8 mouse cellular contexts compared by ENCODE assay signal in genomic region chr14:20914415-20914814, GRCm38 (mm10). TPM values are rescaled to one million over a fixed set of nuclear protein-coding genes. Genes with fewer than 3 reads are reported as not detected.
DNase-seq lines count a peak whose midpoint lies in the region; ATAC-seq and TF ChIP-seq lines count a peak whose summit lies in the region.
"Had no signal": no experiment of that assay in that cellular context is flagged by ENCODE, and none has a peak within 500 bp of the region (broad histone marks: within the 10 kb centered on the region; RNA-seq: fewer than 3 reads in every experiment).

No protein-coding gene starts in this region.

- 57% methylated on average over 2 of the region's 2 CpGs for WGBS in midbrain, postnatal 0 days
- 77% methylated on average over 2 of the region's 2 CpGs for WGBS in midbrain, embryonic 10.5 days
- 50% methylated on average over 2 of the region's 2 CpGs for WGBS in midbrain, embryonic 15.5 days

- no peak overlapping the region for H3K4me3 ChIP-seq in midbrain, postnatal 0 days (ENCODE audit: low read depth, low read length)
- H3K4me3 ChIP-seq in midbrain, embryonic 10.5 days = no peak overlapping the region
- H3K4me3 ChIP-seq in layer of hippocampus, adult 2 months = no peak overlapping the region
- H3K4me3 ChIP-seq in midbrain, embryonic 15.5 days = no peak overlapping the region
- H3K4me3 ChIP-seq: embryonic facial prominence, embryonic 15.5 days had no signal

- H3K4me1 ChIP-seq in midbrain, postnatal 0 days (ENCODE audit: insufficient read depth, low read length) = no peaks in the 10 kb centered on the region
- H3K4me1 ChIP-seq in midbrain, embryonic 10.5 days = no peaks in the 10 kb centered on the region
- H3K4me1 ChIP-seq in midbrain, embryonic 15.5 days = no peaks in the 10 kb centered on the region
- H3K4me1 ChIP-seq: embryonic facial prominence, embryonic 15.5 days had no signal

- no peak for TF ChIP-seq CTCF in midbrain, postnatal 0 days (IDR thresholded peaks at IDR 0.05)
- TF ChIP-seq CTCF in layer of hippocampus, adult 2 months (conservative IDR thresholded peaks at IDR 0.05) = no peak

- H3K36me3 ChIP-seq in midbrain, postnatal 0 days (ENCODE audit: insufficient read depth, low read length) = no peaks in the 10 kb centered on the region
- no peaks in the 10 kb centered on the region for H3K36me3 ChIP-seq in midbrain, embryonic 10.5 days
- no peaks in the 10 kb centered on the region for H3K36me3 ChIP-seq in midbrain, embryonic 15.5 days (replicated peaks)
- H3K36me3 ChIP-seq: embryonic facial prominence, embryonic 15.5 days had no signal

- H3K9ac ChIP-seq in midbrain, postnatal 0 days (replicated peaks; ENCODE audit: low read length, poor library complexity, severe bottlenecking) = no peak overlapping the region
- no peak overlapping the region for H3K9ac ChIP-seq in midbrain, embryonic 15.5 days
- H3K9ac ChIP-seq: embryonic facial prominence, embryonic 15.5 days had no signal

- no peaks in the 10 kb centered on the region for H3K27me3 ChIP-seq in midbrain, postnatal 0 days (ENCODE audit: insufficient read depth, low read length)
- no peaks in the 10 kb centered on the region for H3K27me3 ChIP-seq in midbrain, embryonic 10.5 days (ENCODE audit: low read depth, poor library complexity, severe bottlenecking)
- H3K27me3 ChIP-seq in midbrain, embryonic 15.5 days (replicated peaks) = no peaks in the 10 kb centered on the region
- H3K27me3 ChIP-seq: embryonic facial prominence, embryonic 15.5 days had no signal

- no peak overlapping the region for H3K27ac ChIP-seq in midbrain, postnatal 0 days (ENCODE audit: low read depth, low read length)
- H3K27ac ChIP-seq in midbrain, embryonic 10.5 days (replicated peaks) = no peak overlapping the region
- no peak overlapping the region for H3K27ac ChIP-seq in layer of hippocampus, adult 2 months
- H3K27ac ChIP-seq in midbrain, embryonic 15.5 days = no peak overlapping the region
- H3K27ac ChIP-seq: embryonic facial prominence, embryonic 15.5 days had no signal

- intact Hi-C loops in heart, postnatal 25 days (cut with DNase I) = no loop called here

- no peak overlapping the region for H3K4me2 ChIP-seq in midbrain, postnatal 0 days (ENCODE audit: low read depth, low read length, poor library complexity, severe bottlenecking)
- no peak overlapping the region for H3K4me2 ChIP-seq in midbrain, embryonic 15.5 days
- H3K4me2 ChIP-seq: embryonic facial prominence, embryonic 15.5 days had no signal

- peak; percentile 42 for DNase-seq in midbrain, postnatal 0 days (ENCODE audit: low spot score)
- no peak for DNase-seq in midbrain, embryonic 10.5 days (ENCODE audit: low spot score)
- peak; percentile 25 for DNase-seq in cerebellum, adult 11-12 months
- DNase-seq in layer of hippocampus, adult 2 months (ENCODE audit: low spot score in 2 of 2) = peak; percentile 62 to 72
- DNase-seq in right cerebral cortex, postnatal 4 days = peak; percentile 24
- DNase-seq in heart, postnatal 25 days (ENCODE audit: low spot score) = no peak

- ATAC-seq in midbrain, postnatal 0 days (ENCODE audit: low FRiP score) = no peak
- no peak for ATAC-seq in midbrain, embryonic 15.5 days (replicated peaks)

- no peaks in the 10 kb centered on the region for H3K9me3 ChIP-seq in midbrain, postnatal 0 days (ENCODE audit: low read length)
- no peaks in the 10 kb centered on the region for H3K9me3 ChIP-seq in midbrain, embryonic 10.5 days (replicated peaks)
- H3K9me3 ChIP-seq in midbrain, embryonic 15.5 days = no peaks in the 10 kb centered on the region
- H3K9me3 ChIP-seq: embryonic facial prominence, embryonic 15.5 days had no signal

RNA-seq across cellular contexts. Expression of gene Vcl, which starts 14.8 kb away (rescaled TPM):
- total RNA-seq in midbrain, postnatal 0 days (2014; rRNA removed) = 21.6 and 25.7 TPM in 2 replicates
- polyA plus RNA-seq in midbrain, postnatal 0 days (2015; fragmentation: Nextera tagmentation; extraction: Ambion mirVana) = 8.1 and 8.6 TPM in 2 replicates
- 29.6 and 30.1 TPM in 2 replicates for polyA plus RNA-seq in midbrain, embryonic 10.5 days (2016; fragmentation: Nextera tagmentation; extraction: Ambion mirVana)
- total RNA-seq in layer of hippocampus, adult 2 months (2021) = 10 to 100 TPM; 30.9 to 38.9 TPM
- 100 to 1,000 TPM; 126 to 132 TPM for total RNA-seq in heart, postnatal 25 days (2021)
- 12.2 and 12.8 TPM in 2 replicates for polyA plus RNA-seq in midbrain, embryonic 15.5 days (2015; fragmentation: Nextera tagmentation; extraction: Ambion mirVana)

Comparison
In these comparisons a context has a peak if more than half of its experiments do, and no peak if none do; other contexts are left out.
1. DNase-seq: peak in midbrain, postnatal 0 days (single experiment), cerebellum, adult 11-12 months (single experiment), layer of hippocampus, adult 2 months (2 of 2) and right cerebral cortex, postnatal 4 days (single experiment); none in midbrain, embryonic 10.5 days (single experiment) and heart, postnatal 25 days (single experiment).